Mouse (Mus musculus): ENCODE measurements around the gene Pgd.

GRCm38 (mm10) chr4:149166957-149167611 lies 513 bp upstream of the Pgd start:
- TF ChIP-seq CTCF (IDR thresholded peaks at IDR 0.05; ENCODE audit: borderline replicate concordance, extremely low read depth, insufficient read depth, insufficient read length), result no peak
- TF ChIP-seq POLR2A (IDR thresholded peaks at IDR 0.05; ENCODE audit: borderline replicate concordance, extremely low read depth, insufficient read depth, insufficient read length, poor library complexity, severe bottlenecking), result no peak

Data from brain, embryonic 14.5 days (tissue).